Mouse (Mus musculus): Measurements from ENCODE around the gene Dcun1d1.

- no peak for TF ChIP-seq CTCF (IDR thresholded peaks at IDR 0.05; ENCODE audit: low read depth, low read length)
- no peak for TF ChIP-seq POLR2A (IDR thresholded peaks at IDR 0.05; ENCODE audit: borderline replicate concordance, low read depth, low read length)
These were observed 33.2 kb upstream of the Dcun1d1 start for GRCm38 (mm10) chr3:35970441-35970840.

Data from bone marrow macrophage, adult 2 months (primary cell).